Mouse (Mus musculus): ENCODE measurements at regions not wholly inside any gene's neighbourhood (a gene's known extent, or its start where the extent isn't known, plus 50 kb on each side); places are given as distances from the start of the nearest gene placed in this dataset.
A peak's percentile ranks its signal among the peaks of the same experiment; 100 is the strongest.

- Histone ChIP-seq H3K27me3 (ENCODE audit: control insufficient read depth, insufficient read depth, low read length) (no peaks in the 10 kb centered on the region), H3K4me1 (ENCODE audit: control insufficient read depth, insufficient read depth, low read length) (no peaks in the 10 kb centered on the region), H3K4me3 (ENCODE audit: low read depth, low read length) (no peak overlapping the region), H3K9me3 (replicated peaks; ENCODE audit: control insufficient read depth, low read length) (no peaks in the 10 kb centered on the region), H3K36me3 (replicated peaks; ENCODE audit: control insufficient read depth, insufficient read depth, low read depth, low read length) (no peaks in the 10 kb centered on the region), H3K4me2 (ENCODE audit: low read depth, low read length) (no peak overlapping the region), H3K27ac (replicated peaks; ENCODE audit: low read depth, low read length) (no peak overlapping the region), H3K9ac (replicated peaks; ENCODE audit: low read length) (no peak overlapping the region)
- no peak for DNase-seq (ENCODE audit: low spot score)
- no peak for ATAC-seq (replicated peaks; ENCODE audit: insufficient number of reproducible peaks, low FRiP score, low TSS enrichment, low read depth)
- 69% methylated on average over 1 of the region's 1 CpGs for WGBS
Observed at GRCm38 (mm10) chrX:167011977-167012542, 197.1 kb downstream of the Tmsb4x start.

GRCm38 (mm10) chrX:166995855-166996254 is 213.3 kb downstream of the Tmsb4x start:
- no peaks in the 10 kb centered on the region for H3K4me1 ChIP-seq (ENCODE audit: control insufficient read depth, insufficient read depth, low read length)
- ATAC-seq (replicated peaks; ENCODE audit: insufficient number of reproducible peaks, low FRiP score, low TSS enrichment, low read depth) (no peak), DNase-seq (ENCODE audit: low spot score) (no peak)
- no peak overlapping the region for H3K4me3 ChIP-seq (ENCODE audit: low read depth, low read length)
- H3K36me3 ChIP-seq (replicated peaks; ENCODE audit: control insufficient read depth, insufficient read depth, low read depth, low read length): no peaks in the 10 kb centered on the region
- H3K27me3 ChIP-seq (ENCODE audit: control insufficient read depth, insufficient read depth, low read length): no peaks in the 10 kb centered on the region
- no peaks in the 10 kb centered on the region for H3K9me3 ChIP-seq (replicated peaks; ENCODE audit: control insufficient read depth, low read length)
- no peak overlapping the region for H3K27ac ChIP-seq (replicated peaks; ENCODE audit: low read depth, low read length)
- no peak overlapping the region for H3K4me2 ChIP-seq (ENCODE audit: low read depth, low read length)
- H3K9ac ChIP-seq (replicated peaks; ENCODE audit: low read length): no peak overlapping the region
- WGBS: 86% methylated on average over 4 of the region's 4 CpGs

- ATAC-seq (replicated peaks; ENCODE audit: insufficient number of reproducible peaks, low FRiP score, low TSS enrichment, low read depth) (no peak), DNase-seq (ENCODE audit: low spot score) (no peak)
- no peaks in the 10 kb centered on the region for H3K9me3 ChIP-seq (replicated peaks; ENCODE audit: control insufficient read depth, low read length)
- H3K4me3 ChIP-seq (ENCODE audit: low read depth, low read length): no peak overlapping the region
- H3K27ac ChIP-seq (replicated peaks; ENCODE audit: low read depth, low read length): no peak overlapping the region
- WGBS: 86% methylated on average over 6 of the region's 6 CpGs
- no peak overlapping the region for H3K4me2 ChIP-seq (ENCODE audit: low read depth, low read length)
- H3K27me3 ChIP-seq (ENCODE audit: control insufficient read depth, insufficient read depth, low read length): no peaks in the 10 kb centered on the region
- no peaks in the 10 kb centered on the region for H3K4me1 ChIP-seq (ENCODE audit: control insufficient read depth, insufficient read depth, low read length)
- no peak overlapping the region for H3K9ac ChIP-seq (replicated peaks; ENCODE audit: low read length)
- no peaks in the 10 kb centered on the region for H3K36me3 ChIP-seq (replicated peaks; ENCODE audit: control insufficient read depth, insufficient read depth, low read depth, low read length)
Observed at GRCm38 (mm10) chrX:166981003-166981402, 228.1 kb downstream of the Tmsb4x start.

GRCm38 (mm10) chrX:166980504-166980903 is 228.6 kb downstream of the Tmsb4x start:
- H3K9ac ChIP-seq (replicated peaks; ENCODE audit: low read length): no peak overlapping the region
- H3K27me3 ChIP-seq (ENCODE audit: control insufficient read depth, insufficient read depth, low read length): no peaks in the 10 kb centered on the region
- ATAC-seq (replicated peaks; ENCODE audit: insufficient number of reproducible peaks, low FRiP score, low TSS enrichment, low read depth) (no peak), DNase-seq (ENCODE audit: low spot score) (no peak)
- no peak overlapping the region for H3K4me3 ChIP-seq (ENCODE audit: low read depth, low read length)
- H3K36me3 ChIP-seq (replicated peaks; ENCODE audit: control insufficient read depth, insufficient read depth, low read depth, low read length): no peaks in the 10 kb centered on the region
- H3K9me3 ChIP-seq (replicated peaks; ENCODE audit: control insufficient read depth, low read length): no peaks in the 10 kb centered on the region
- H3K4me1 ChIP-seq (ENCODE audit: control insufficient read depth, insufficient read depth, low read length): no peaks in the 10 kb centered on the region
- H3K27ac ChIP-seq (replicated peaks; ENCODE audit: low read depth, low read length): no peak overlapping the region
- WGBS: 82% methylated on average over 4 of the region's 4 CpGs
- H3K4me2 ChIP-seq (ENCODE audit: low read depth, low read length): no peak overlapping the region

GRCm38 (mm10) chrX:166977029-166977428 is 232.1 kb downstream of the Tmsb4x start:
- no peaks in the 10 kb centered on the region for H3K9me3 ChIP-seq (replicated peaks; ENCODE audit: control insufficient read depth, low read length)
- no peak overlapping the region for H3K4me2 ChIP-seq (ENCODE audit: low read depth, low read length)
- H3K9ac ChIP-seq (replicated peaks; ENCODE audit: low read length): no peak overlapping the region
- no peaks in the 10 kb centered on the region for H3K27me3 ChIP-seq (ENCODE audit: control insufficient read depth, insufficient read depth, low read length)
- H3K36me3 ChIP-seq (replicated peaks; ENCODE audit: control insufficient read depth, insufficient read depth, low read depth, low read length): no peaks in the 10 kb centered on the region
- no peak overlapping the region for H3K27ac ChIP-seq (replicated peaks; ENCODE audit: low read depth, low read length)
- no peak for DNase-seq (ENCODE audit: low spot score)
- no peak for ATAC-seq (replicated peaks; ENCODE audit: insufficient number of reproducible peaks, low FRiP score, low TSS enrichment, low read depth)
- H3K4me3 ChIP-seq (ENCODE audit: low read depth, low read length): no peak overlapping the region
- H3K4me1 ChIP-seq (ENCODE audit: control insufficient read depth, insufficient read depth, low read length): no peaks in the 10 kb centered on the region

- Histone ChIP-seq H3K9ac (replicated peaks; ENCODE audit: low read length) (no peak overlapping the region), H3K4me1 (ENCODE audit: control insufficient read depth, insufficient read depth, low read length) (no peaks in the 10 kb centered on the region), H3K4me2 (ENCODE audit: low read depth, low read length) (no peak overlapping the region), H3K9me3 (replicated peaks; ENCODE audit: control insufficient read depth, low read length) (no peaks in the 10 kb centered on the region), H3K4me3 (ENCODE audit: low read depth, low read length) (no peak overlapping the region), H3K36me3 (replicated peaks; ENCODE audit: control insufficient read depth, insufficient read depth, low read depth, low read length) (no peaks in the 10 kb centered on the region), H3K27me3 (ENCODE audit: control insufficient read depth, insufficient read depth, low read length) (no peaks in the 10 kb centered on the region), H3K27ac (replicated peaks; ENCODE audit: low read depth, low read length) (no peak overlapping the region)
- WGBS: 50% methylated on average over 1 of the region's 1 CpGs
- ATAC-seq (replicated peaks; ENCODE audit: insufficient number of reproducible peaks, low FRiP score, low TSS enrichment, low read depth): 0 out of 2 replicates have a peak, but pooled peaks have one; percentile 52
- DNase-seq (ENCODE audit: low spot score): no peak
Observed at GRCm38 (mm10) chrX:166971721-166972120, 237.4 kb downstream of the Tmsb4x start.

GRCm38 (mm10) chrX:166964656-166965582 is 244.2 kb downstream of the Tmsb4x start:
- Histone ChIP-seq H3K9ac (replicated peaks; ENCODE audit: low read length) (no peak overlapping the region), H3K27me3 (ENCODE audit: control insufficient read depth, insufficient read depth, low read length) (no peaks in the 10 kb centered on the region), H3K4me1 (ENCODE audit: control insufficient read depth, insufficient read depth, low read length) (no peaks in the 10 kb centered on the region), H3K4me2 (ENCODE audit: low read depth, low read length) (no peak overlapping the region), H3K27ac (replicated peaks; ENCODE audit: low read depth, low read length) (no peak overlapping the region), H3K4me3 (ENCODE audit: low read depth, low read length) (no peak overlapping the region), H3K36me3 (replicated peaks; ENCODE audit: control insufficient read depth, insufficient read depth, low read depth, low read length) (no peaks in the 10 kb centered on the region), H3K9me3 (replicated peaks; ENCODE audit: control insufficient read depth, low read length) (no peaks in the 10 kb centered on the region)
- DNase-seq (ENCODE audit: low spot score) (no peak), ATAC-seq (replicated peaks; ENCODE audit: insufficient number of reproducible peaks, low FRiP score, low TSS enrichment, low read depth) (no peak)
- 81% methylated on average over 7 of the region's 7 CpGs for WGBS

GRCm38 (mm10) chrX:166952528-166953189 is 256.5 kb downstream of the Tmsb4x start:
- Histone ChIP-seq H3K27me3 (ENCODE audit: control insufficient read depth, insufficient read depth, low read length) (no peaks in the 10 kb centered on the region), H3K27ac (replicated peaks; ENCODE audit: low read depth, low read length) (no peak overlapping the region)

More at GRCm38 (mm10) chrX:166952528-166953189, 256.5 kb downstream of the Tmsb4x start:
- 60% methylated on average over 14 of the region's 14 CpGs for WGBS
- Histone ChIP-seq H3K4me3 (ENCODE audit: low read depth, low read length) (no peak overlapping the region), H3K9ac (replicated peaks; ENCODE audit: low read length) (no peak overlapping the region), H3K36me3 (replicated peaks; ENCODE audit: control insufficient read depth, insufficient read depth, low read depth, low read length) (no peaks in the 10 kb centered on the region), H3K4me2 (ENCODE audit: low read depth, low read length) (no peak overlapping the region), H3K4me1 (ENCODE audit: control insufficient read depth, insufficient read depth, low read length) (no peaks in the 10 kb centered on the region), H3K9me3 (replicated peaks; ENCODE audit: control insufficient read depth, low read length) (no peaks in the 10 kb centered on the region)
- no peak for ATAC-seq (replicated peaks; ENCODE audit: insufficient number of reproducible peaks, low FRiP score, low TSS enrichment, low read depth)
- no peak for DNase-seq (ENCODE audit: low spot score)

Measured in embryonic facial prominence, embryonic 11.5 days (tissue).